Mouse (Mus musculus): ENCODE measurements around the gene Vamp8. TPM values are rescaled to one million over a fixed set of nuclear protein-coding genes. Genes with fewer than 3 reads are reported as not detected.

Gene Vamp8
- polyA plus RNA-seq, 1 experiment = 57.0 TPM

- TF ChIP-seq CTCF (IDR thresholded peaks at IDR 0.05; ENCODE audit: borderline replicate concordance, insufficient read depth, low read depth, low read length) (no peak), POLR2A (IDR thresholded peaks at IDR 0.05; ENCODE audit: borderline replicate concordance, insufficient read depth, low read length) (no peak)
- H3K27me3 ChIP-seq (ENCODE audit: control insufficient read depth, insufficient read depth, low read length) = no peaks in the 10 kb centered on the region
- WGBS = 86% methylated on average over 21 of the region's 21 CpGs
Measured at GRCm38 (mm10) chr6:72429061-72429842, 38.7 kb upstream of the Vamp8 start.

GRCm38 (mm10) chr6:72428036-72428435 lies 37.5 kb upstream of the Vamp8 start:
- H3K4me1 ChIP-seq (ENCODE audit: control insufficient read depth, insufficient read depth, low read length) = no peaks in the 10 kb centered on the region; the same call in 1 of the 2 replicates
- 30% methylated on average over 8 of the region's 8 CpGs for WGBS
- DNase-seq = peak; percentile 62 to 77
- TF ChIP-seq CTCF (IDR thresholded peaks at IDR 0.05; ENCODE audit: borderline replicate concordance, insufficient read depth, low read depth, low read length) = peak; percentile 87
- TF ChIP-seq POLR2A (IDR thresholded peaks at IDR 0.05; ENCODE audit: borderline replicate concordance, insufficient read depth, low read length) = no peak
- no peaks in the 10 kb centered on the region for H3K27me3 ChIP-seq (ENCODE audit: control insufficient read depth, insufficient read depth, low read length)
- H3K27ac ChIP-seq (ENCODE audit: insufficient read depth, low read length) = no peak overlapping the region
- H3K4me3 ChIP-seq (replicated peaks; ENCODE audit: insufficient read depth, low read depth, low read length) = no peak overlapping the region

More at GRCm38 (mm10) chr6:72429061-72429842, 38.7 kb upstream of the Vamp8 start:
- Histone ChIP-seq H3K4me3 (replicated peaks; ENCODE audit: insufficient read depth, low read depth, low read length) (no peak overlapping the region), H3K4me1 (ENCODE audit: control insufficient read depth, insufficient read depth, low read length) (no peaks in the 10 kb centered on the region; the same call in 1 of the 2 replicates), H3K27ac (ENCODE audit: insufficient read depth, low read length) (no peak overlapping the region)
- no peak for DNase-seq

DNA sequence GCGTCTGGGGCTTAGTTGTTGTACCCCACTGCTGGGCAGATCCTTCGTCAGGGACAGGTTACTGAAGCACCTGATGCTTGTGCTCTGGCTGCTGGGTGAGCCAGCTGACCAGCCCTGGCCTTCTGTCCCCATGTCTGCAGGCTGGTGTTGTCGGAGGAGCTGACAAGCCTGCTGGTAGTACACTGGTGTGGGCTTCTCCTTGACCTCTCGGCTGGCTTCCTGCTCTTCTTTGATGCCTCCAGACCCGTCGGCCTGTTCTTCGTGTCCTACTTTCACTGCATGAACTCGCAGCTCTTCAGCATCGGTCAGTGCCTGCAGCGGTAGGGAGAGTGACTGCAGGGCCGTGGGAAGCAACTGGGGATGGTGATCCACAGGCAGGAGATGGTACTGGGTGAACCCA lies 35.1 kb upstream of the Vamp8 start:
- TF ChIP-seq POLR2A (IDR thresholded peaks at IDR 0.05; ENCODE audit: borderline replicate concordance, insufficient read depth, low read length) = no peak
- TF ChIP-seq CTCF (IDR thresholded peaks at IDR 0.05; ENCODE audit: borderline replicate concordance, insufficient read depth, low read depth, low read length) = no peak
- DNase-seq = no peak
- Histone ChIP-seq H3K4me3 (replicated peaks; ENCODE audit: insufficient read depth, low read depth, low read length) (no peak overlapping the region), H3K27me3 (ENCODE audit: control insufficient read depth, insufficient read depth, low read length) (no peaks in the 10 kb centered on the region), H3K4me1 (ENCODE audit: control insufficient read depth, insufficient read depth, low read length) (no peaks in the 10 kb centered on the region), H3K27ac (ENCODE audit: insufficient read depth, low read length) (no peak overlapping the region)
- WGBS = 94% methylated on average over 11 of the region's 11 CpGs

- H3K27me3 ChIP-seq (ENCODE audit: control insufficient read depth, insufficient read depth, low read length) = no peaks in the 10 kb centered on the region
- TF ChIP-seq CTCF (IDR thresholded peaks at IDR 0.05; ENCODE audit: borderline replicate concordance, insufficient read depth, low read depth, low read length) = no peak
- TF ChIP-seq POLR2A (IDR thresholded peaks at IDR 0.05; ENCODE audit: borderline replicate concordance, insufficient read depth, low read length) = no peak
- 93% methylated on average over 10 of the region's 10 CpGs for WGBS
Measured at GRCm38 (mm10) chr6:72420901-72421300, 30.4 kb upstream of the Vamp8 start.

GRCm38 (mm10) chr6:72419806-72420205 lies 29.3 kb upstream of the Vamp8 start:
- Histone ChIP-seq H3K27ac (ENCODE audit: insufficient read depth, low read length) (no peak overlapping the region), H3K4me1 (ENCODE audit: control insufficient read depth, insufficient read depth, low read length) (peaks cover 11% of the 10 kb centered on the region), H3K27me3 (ENCODE audit: control insufficient read depth, insufficient read depth, low read length) (no peaks in the 10 kb centered on the region), H3K4me3 (replicated peaks; ENCODE audit: insufficient read depth, low read depth, low read length) (no peak overlapping the region)
- TF ChIP-seq CTCF (IDR thresholded peaks at IDR 0.05; ENCODE audit: borderline replicate concordance, insufficient read depth, low read depth, low read length) (no peak), POLR2A (IDR thresholded peaks at IDR 0.05; ENCODE audit: borderline replicate concordance, insufficient read depth, low read length) (no peak)
- WGBS = 84% methylated on average over 1 of the region's 1 CpGs
- no peak for DNase-seq

More at GRCm38 (mm10) chr6:72420901-72421300, 30.4 kb upstream of the Vamp8 start:
- no peak overlapping the region for H3K27ac ChIP-seq (ENCODE audit: insufficient read depth, low read length)
- peaks cover 2% of the 10 kb centered on the region for H3K4me1 ChIP-seq (ENCODE audit: control insufficient read depth, insufficient read depth, low read length)
- DNase-seq = no peak
- H3K4me3 ChIP-seq (replicated peaks; ENCODE audit: insufficient read depth, low read depth, low read length) = no peak overlapping the region

DNA sequence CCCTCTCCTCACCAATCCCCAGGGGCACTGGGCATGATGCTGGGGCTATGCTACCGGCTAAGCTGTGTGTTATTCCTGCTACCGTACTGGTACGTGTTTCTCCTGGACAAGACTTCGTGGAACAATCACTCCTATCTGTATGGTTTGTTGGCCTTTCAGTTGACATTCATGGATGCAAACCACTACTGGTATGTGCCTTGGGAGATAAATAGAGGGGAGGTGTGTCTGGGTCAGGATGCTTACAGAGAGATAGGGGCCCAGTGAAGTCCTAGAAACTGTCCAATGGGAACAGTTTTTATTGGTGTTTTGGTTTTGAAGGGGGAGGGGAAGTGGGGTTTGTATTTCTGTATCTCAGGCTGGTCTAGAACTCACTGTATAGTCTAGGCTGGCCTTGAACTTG lies 27.8 kb upstream of the Vamp8 start:
- no peak for DNase-seq
- Histone ChIP-seq H3K4me1 (ENCODE audit: control insufficient read depth, insufficient read depth, low read length) (peaks cover 11% of the 10 kb centered on the region), H3K27me3 (ENCODE audit: control insufficient read depth, insufficient read depth, low read length) (no peaks in the 10 kb centered on the region), H3K27ac (ENCODE audit: insufficient read depth, low read length) (no peak overlapping the region), H3K4me3 (replicated peaks; ENCODE audit: insufficient read depth, low read depth, low read length) (no peak overlapping the region)
- TF ChIP-seq CTCF (IDR thresholded peaks at IDR 0.05; ENCODE audit: borderline replicate concordance, insufficient read depth, low read depth, low read length) = no peak
- 91% methylated on average over 4 of the region's 4 CpGs for WGBS

- no peak for DNase-seq
- no peak overlapping the region for H3K27ac ChIP-seq (ENCODE audit: insufficient read depth, low read length)
- no peak for TF ChIP-seq CTCF (IDR thresholded peaks at IDR 0.05; ENCODE audit: borderline replicate concordance, insufficient read depth, low read depth, low read length)
- no peak for TF ChIP-seq POLR2A (IDR thresholded peaks at IDR 0.05; ENCODE audit: borderline replicate concordance, insufficient read depth, low read length)
- H3K4me3 ChIP-seq (replicated peaks; ENCODE audit: insufficient read depth, low read depth, low read length) = no peak overlapping the region
- no peaks in the 10 kb centered on the region for H3K27me3 ChIP-seq (ENCODE audit: control insufficient read depth, insufficient read depth, low read length)
- peaks cover 11% of the 10 kb centered on the region for H3K4me1 ChIP-seq (ENCODE audit: control insufficient read depth, insufficient read depth, low read length)
- WGBS = 75% methylated on average over 7 of the region's 7 CpGs
Measured at GRCm38 (mm10) chr6:72415964-72416772, 25.7 kb upstream of the Vamp8 start.
